Mouse (Mus musculus) erythroblast, embryonic 14.5 days (primary cell): ENCODE results near the gene Gm11492.

Experiments
- GATA1 ChIP-seq: IDR thresholded peaks from 2 replicates; pipeline ENCODE4 v1.6.1; 2012; ENCODE audit warnings: low read length, inconsistent platforms, mixed read lengths
- TAL1 ChIP-seq: IDR thresholded peaks from 3 replicates; pipeline ENCODE4 v1.6.1; 2012; ENCODE audit warnings: low read length, inconsistent platforms, mixed read lengths

DNA sequence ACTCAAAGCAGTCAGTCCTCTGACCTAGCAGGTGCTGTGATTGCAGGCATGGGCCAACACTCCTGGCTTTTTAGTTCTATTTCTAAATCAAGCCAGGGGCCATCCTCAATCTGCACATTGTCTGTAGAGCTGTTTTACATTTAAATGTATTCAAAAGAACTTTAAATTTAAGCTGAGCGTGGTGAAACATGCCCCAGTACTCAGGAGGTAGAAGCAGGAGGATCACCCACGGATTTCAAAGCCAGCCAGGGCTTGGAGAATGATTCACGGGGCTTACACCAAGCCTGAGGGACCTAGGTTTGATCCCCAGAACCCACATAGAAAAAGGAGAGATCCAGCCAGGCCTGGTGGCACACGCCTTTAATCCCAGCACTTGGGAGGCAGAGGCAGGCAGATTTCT, 13.1 kb upstream of the Gm11492 start:
- TF ChIP-seq TAL1 (no peak), GATA1 (no peak)
